Mouse (Mus musculus): ENCODE data around the gene Rab7.

The Rab7 gene

DNA sequence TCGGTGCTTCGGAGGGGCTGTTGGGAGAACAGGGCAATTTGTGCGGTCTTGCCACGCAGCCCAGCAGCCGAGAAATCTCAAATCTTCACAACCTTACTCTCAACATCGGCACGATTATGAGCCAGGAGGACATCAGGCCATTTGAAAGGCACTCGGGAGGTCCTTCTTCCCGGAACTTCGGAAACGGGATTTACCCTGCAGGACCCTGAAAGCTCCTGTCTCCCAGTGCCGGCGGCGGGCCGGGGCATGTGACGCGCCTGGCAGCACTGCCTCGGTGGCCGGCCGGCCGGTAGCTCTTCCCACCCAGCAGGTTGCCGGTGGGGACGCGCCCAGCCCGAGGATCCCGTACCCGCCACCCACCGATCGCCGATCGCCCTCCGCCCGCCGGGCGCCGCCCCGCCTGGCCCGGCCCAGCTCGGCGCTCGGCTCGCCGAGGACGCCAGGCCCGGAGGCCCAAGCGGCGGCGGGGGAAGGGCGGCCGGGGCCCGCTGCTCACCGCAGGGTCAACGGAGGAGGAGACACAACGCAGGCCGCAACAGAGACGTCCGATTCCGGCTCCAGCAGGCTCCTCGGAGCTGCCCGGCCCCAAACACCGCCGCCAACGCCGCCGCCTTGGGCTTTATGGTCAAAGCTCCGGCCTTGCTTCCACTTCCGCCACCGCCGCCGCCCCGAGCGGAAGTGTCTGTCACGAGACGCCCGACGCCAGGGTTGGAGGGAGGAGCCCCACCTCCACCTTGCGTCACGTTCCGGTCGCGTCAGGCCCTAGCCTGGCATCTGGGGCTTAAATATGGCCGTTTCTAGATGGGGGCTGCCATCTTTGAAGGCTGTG is at the start of gene Rab7:
Gene Rab7 (minus strand): TSS at position 694 of the 829 bp plus-strand sequence.
- peak; percentile 94 for DNase-seq (ENCODE audit: extremely low read depth, insufficient read length, low spot score)

DNA sequence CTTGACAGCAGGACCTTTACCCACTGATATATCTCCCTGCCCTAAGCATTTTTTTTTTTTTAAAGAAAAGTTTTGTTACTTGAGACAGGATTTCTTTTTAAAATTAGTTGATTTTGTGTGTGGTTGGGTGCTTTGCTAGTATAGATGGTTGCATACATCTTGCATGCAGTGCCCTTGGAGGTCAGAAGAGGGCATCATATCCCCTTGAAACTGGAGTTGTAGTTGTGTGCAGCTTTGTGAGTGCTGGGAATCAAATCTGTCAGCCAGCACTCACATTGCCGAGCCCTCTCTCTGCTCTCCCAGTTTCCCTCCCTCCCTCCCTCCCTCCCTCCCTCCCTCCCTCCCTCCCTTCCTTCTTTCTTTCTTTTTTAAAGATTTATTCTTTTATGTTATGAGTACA is 43.9 kb upstream of the Rab7 start:
- no peak for DNase-seq (ENCODE audit: extremely low read depth, insufficient read length, low spot score)

DNA sequence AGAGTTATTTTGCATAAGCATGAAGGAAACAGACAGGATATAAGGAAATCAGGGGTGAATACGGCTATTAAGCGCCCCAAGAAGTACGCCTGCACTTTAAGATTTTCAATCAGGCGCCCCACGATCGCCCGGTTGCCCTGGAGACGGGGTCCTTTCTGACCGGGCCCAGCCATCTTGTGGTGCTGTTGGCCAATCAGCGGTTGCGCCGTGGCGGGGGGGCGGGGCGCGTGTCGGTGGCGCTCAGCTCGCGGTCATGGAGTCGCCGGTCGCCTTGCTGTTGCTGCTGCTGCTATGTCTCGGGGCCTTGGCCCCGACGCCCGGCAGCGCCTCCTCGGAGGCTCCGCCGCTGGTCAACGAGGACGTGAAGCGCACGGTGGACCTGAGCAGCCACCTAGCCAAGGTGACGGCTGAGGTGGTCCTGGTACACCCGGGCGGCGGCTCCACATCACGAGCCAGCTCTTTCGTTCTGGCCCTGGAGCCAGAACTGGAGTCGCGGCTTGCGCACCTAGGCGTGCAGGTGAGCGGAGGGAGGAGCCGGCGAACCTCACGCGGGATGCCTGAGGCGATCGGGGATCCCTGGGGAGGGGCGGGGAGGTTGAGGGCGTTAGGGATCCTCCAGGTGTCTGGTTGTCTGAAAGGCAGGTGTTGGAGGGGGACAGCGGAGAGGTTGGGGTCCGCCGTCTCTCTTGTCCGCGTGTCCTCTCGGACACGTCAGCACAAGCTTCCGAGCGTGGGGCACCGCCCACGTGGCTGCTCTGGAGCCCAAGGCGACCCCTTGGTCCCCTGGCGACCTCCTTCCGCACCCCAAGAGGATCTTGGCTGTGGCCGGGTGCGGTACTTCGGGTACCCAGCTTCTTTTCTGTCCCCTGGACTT is 39.4 kb upstream of the Rab7 start, which contains the start of gene Rpn1:
Gene Rpn1 (plus strand): TSS at position 205 of the 874 bp plus-strand sequence.
- DNase-seq (ENCODE audit: extremely low read depth, insufficient read length, low spot score), result peak; percentile 95

DNA sequence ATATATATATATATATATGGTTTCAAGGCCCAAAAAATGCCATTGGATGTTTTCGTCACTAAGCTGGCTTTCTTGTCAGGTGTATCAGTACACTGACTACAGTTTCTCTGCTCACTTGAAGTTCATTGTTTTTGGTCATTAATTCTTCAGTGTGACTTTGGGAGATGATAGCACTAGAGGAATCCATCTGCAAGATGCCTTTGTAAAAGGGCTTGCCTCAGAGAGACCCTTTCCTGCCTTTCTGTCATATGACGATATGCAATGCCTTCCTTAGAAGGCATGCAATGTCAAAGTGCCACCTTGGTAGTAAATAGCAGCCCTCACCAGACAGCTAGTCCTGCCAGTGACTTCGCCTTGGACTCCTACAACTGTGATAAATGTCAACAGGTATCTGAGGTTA is 38.6 kb upstream of the Rab7 start:
- no peak for DNase-seq (ENCODE audit: extremely low read depth, insufficient read length, low spot score)

DNA sequence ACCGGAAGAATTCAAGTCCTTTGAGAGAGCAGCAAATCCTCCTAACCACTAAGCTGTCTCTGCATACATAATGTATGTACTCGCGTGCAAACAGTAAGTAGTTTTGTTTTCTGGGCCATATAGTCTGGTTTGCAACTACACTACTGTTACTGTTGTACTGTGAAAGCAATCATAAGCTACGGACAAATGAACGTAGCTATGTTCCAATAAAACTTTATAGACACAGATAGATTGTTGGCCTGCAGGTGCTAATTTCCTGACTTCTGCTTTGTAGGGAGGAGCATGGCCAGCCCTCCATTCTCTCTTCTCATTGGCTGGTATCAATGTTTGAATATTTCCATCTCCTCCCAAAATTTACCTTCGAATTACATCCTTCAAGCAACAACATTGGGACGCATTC is 38.0 kb upstream of the Rab7 start:
- DNase-seq (ENCODE audit: extremely low read depth, insufficient read length, low spot score), result no peak

DNA sequence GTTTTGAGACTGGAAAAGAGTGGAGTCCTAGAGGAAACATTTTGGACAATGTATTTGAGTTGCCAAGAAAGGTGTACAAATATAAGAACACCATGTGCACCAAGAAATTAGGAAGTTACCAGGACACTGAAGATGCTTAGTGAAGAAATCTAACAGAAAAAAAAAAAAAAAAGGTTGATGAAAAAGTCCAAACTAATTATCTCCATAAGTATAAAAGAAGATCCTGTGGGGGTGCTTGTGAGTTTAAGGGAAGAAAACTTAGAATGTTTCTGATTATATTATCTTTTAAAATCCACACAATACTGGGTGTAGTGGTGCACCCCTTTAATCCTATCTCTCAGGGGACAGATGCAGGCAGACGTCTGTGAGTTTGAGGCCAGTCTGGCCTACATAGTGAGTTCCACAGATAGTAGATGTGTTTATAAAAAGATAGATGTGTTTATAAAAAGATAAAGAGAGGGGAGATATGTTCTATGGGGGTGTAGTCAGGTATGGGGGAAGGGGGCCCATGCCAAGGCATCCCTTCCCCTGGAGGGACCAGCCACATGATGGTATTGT is 31.0 kb upstream of the Rab7 start:
- DNase-seq (ENCODE audit: extremely low read depth, insufficient read length, low spot score), result no peak

DNA sequence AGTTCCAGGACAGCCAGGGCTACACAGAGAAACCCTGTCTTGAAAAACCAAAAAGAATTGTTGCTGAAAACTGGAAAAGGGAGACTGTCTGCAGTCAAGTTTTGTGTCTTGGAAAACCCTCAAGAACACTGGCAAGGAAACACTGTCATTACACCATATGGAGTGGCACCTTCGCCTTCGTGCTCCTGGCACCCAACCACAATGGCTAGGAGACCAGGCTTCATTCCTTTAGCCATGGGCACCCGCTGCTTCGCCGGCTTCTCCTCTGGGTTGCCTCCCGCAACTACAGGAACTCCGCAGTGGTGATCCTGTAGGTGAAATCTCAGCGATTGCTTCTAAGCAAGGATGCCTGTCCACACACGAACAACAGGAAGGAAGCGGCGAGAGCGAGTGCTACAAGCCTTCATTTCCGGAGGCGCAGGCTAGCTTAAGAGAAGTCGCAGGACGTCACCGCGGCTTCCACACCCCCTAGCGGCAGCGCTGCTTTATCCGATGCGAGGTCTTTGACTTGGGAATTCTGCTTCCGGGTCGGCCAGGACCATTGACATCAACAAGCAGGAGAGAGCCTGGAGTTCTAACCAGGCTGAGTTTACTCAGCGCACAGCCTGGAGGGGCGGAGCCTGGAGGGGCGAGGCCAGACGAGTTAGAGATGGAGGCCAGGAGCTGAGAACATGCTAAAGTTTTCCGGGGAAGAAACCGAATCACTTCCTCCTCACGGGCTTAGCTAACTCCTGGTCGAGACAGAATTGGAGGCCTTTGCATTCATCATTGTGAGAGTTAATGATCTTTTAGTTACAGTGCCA is 29.9 kb upstream of the Rab7 start:
- peak; percentile 89 for DNase-seq (ENCODE audit: extremely low read depth, insufficient read length, low spot score)

DNA sequence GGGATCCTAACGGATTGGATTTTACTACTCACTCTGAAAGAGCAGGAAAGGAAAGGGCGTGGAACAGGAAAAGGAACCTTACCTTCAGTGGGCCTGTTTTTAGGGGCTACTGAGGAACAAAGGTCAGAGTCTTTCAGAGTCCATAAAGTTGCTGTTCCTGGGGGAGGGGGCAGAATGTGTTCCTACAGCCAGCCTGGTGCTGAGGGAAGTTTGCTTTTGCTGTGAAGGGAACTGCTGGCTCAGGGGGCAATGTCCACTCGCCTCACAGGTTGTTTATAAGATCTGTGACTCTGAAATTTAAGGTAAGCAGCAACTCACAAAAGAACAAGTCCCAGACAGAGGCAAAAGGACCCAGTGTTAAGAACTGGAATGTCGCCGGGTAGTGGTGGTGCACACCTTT is 26.1 kb upstream of the Rab7 start:
- no peak for DNase-seq (ENCODE audit: extremely low read depth, insufficient read length, low spot score)

DNA sequence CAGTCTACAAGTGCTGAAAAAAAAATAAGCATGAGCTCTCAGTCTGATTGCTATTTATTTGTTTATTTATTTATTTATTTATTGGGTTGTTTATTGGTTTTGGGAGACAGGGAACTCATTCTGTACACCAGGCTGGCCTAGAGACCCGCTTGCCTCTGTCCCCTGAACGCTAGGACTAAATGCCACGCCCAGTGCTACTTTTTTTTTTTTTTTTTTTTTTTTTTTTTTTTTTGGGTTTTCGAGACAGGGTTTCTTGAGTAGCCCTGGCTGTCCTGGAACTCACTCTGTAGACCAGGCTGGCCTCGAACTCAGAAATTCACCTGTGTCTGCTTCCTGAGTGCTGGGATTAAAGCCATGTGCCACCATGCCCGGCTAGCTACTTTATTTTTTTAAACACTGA is 25.4 kb upstream of the Rab7 start:
- no peak for DNase-seq (ENCODE audit: extremely low read depth, insufficient read length, low spot score)

DNA sequence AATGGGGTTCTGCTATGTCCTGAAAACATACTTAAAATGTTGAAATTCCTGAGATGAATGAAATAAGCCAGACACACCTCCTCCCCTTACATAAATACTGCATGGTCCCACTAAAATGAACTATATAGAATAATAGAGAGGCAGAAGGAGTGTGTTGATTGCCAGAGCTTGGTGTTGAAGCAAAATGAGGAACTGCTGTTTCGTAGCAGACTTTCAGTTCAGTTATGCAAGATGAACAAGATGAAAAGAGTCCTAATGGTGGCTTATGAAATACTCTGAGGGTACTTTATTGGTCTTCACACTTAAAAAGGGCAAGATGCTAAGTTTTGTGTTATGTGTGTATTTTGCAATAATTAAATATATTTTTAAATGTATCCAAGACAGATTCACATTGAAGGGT is 23.7 kb upstream of the Rab7 start:
- DNase-seq (ENCODE audit: extremely low read depth, insufficient read length, low spot score), result no peak

DNA sequence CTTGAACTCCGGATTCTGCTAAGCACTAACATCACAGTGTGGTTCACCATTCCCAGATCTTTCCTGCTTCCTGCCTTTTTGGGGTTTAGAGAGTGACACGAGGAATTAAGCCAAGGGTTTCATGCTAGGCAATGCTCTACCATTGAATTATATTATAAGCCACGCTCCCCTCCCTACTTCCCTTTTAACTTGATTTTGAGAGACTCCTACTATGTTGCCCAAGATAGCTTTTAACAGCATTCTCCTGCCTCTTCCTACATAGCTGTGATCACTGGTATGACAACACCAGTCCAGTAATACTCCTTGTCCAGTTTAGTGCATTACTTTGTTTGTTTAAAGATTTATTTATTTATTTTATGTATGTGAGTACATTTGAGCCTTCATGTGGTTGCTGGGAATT is 22.7 kb upstream of the Rab7 start:
- DNase-seq (ENCODE audit: extremely low read depth, insufficient read length, low spot score), result no peak

DNA sequence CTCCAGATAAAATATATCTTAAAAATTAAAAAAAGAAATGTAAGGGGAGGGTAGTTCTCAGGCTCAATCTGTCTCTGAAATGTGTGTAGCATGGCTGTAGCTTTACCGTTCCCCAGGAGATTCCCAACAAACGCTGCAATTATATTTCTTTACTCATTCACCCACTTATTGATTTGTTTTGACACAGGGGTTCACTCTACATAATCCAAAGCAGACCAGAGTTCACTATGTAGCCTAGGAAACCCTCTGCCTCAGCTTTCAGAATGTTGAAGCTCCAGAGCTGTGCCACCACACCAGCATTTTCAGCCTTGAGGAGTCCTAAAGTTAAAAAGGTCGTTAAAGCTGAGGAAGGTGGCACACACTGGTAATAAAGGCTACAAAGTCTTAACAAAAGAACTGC is 20.9 kb upstream of the Rab7 start:
- no peak for DNase-seq (ENCODE audit: extremely low read depth, insufficient read length, low spot score)

DNA sequence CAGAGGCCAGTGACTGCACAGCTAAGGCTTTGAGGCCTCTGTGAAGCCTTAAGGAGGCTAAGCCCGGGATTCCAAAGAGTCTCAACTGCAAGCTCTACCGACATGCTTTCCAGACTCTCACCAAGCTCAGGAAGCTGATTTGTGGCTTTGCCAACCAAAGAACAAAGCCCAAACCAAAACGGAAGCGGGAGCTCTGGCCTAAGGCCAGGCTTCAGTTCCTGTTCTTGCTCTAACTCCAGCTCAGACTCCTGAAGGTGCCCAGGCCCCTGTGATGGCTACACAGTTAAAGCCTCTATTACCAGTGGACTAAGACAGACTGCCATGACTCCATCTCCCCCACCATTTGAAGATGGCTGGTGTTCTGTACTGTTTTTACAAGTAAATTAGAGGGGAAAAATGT is 20.0 kb upstream of the Rab7 start:
- DNase-seq (ENCODE audit: extremely low read depth, insufficient read length, low spot score), result peak; percentile 20

DNA sequence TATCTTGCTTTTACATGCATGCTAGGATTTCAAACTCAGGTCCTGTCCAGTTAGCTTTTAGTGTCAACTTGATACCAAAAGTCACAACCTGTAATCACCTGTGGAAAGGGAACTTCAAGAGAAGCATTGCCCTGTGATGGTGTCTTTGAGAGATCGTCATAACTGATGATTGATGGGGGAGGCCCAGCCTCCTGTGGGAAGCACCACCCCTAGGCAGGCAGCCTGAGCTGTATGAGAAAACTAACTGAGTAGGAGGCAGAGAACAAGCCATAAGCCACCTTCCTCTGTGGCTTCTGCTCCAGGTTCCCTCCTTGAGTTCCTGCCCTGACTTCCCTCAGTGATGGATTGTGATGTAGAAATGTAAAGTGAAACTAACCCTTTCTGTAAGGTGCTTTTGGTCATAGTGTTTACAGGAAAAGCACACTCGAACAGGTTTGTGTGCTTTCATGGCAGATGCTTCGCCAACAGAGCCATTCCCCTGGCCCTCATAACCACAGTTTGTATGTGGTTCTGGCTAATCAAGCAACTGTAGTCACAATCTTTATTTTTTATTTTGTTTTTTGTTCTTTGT is 19.1 kb upstream of the Rab7 start:
- DNase-seq (ENCODE audit: extremely low read depth, insufficient read length, low spot score), result no peak

DNA sequence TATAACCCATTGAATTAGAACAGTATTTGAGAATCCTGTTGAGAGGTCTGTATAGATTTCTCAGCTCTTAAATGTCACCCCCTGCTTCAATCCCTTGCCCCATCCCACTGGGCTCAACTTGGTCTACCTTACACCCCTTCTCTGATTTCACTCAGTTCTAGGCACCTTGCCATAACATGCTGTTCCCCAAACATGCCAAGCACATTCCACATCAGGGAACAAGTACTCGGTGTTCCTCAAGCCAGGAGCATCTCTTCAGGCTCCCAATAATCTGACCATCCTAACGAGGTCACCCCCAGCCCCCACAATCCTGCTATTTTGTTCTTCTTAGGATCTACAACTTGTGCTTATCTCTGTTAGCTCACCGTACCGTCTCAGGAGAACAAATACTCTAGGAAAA is 17.3 kb upstream of the Rab7 start:
- DNase-seq (ENCODE audit: extremely low read depth, insufficient read length, low spot score), result no peak

DNA sequence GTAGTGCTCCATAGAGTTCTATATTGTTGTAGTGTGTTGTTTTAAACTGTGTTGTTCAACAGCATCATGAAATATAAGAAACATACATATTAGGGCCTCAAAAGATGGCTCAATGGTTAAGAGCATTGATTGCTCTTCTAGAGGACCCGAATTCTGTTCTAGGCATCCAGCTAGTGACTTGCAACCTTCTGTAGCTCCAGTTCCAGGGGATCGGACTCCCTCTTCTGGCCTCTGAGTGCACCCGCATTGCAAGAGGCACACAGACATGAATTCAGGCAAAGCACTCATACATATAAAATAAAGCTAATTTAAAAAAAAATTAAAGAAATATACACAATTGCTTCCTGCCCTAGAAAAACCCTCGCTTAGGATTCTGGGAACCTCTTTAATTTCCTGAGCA is 16.3 kb upstream of the Rab7 start:
- DNase-seq (ENCODE audit: extremely low read depth, insufficient read length, low spot score), result no peak

DNA sequence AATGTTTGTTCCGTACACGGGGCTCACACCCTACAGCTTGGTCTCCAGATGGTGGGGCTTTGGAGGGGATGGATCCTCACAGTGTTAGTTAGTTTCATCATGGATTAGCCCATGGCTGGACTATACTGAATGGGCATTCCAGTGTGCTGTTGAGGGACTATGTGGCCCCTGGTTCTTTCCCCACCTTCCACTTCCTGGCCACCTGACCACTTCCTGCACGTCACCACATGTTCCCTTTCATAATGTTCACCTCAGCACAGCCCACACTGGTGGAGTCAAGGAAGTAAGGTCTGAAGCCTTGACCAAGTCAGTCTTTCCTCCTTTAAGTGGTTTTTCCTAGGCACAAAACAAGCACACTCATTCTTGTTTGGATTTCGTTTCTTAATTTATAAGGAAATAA is 15.5 kb upstream of the Rab7 start:
- DNase-seq (ENCODE audit: extremely low read depth, insufficient read length, low spot score), result no peak

DNA sequence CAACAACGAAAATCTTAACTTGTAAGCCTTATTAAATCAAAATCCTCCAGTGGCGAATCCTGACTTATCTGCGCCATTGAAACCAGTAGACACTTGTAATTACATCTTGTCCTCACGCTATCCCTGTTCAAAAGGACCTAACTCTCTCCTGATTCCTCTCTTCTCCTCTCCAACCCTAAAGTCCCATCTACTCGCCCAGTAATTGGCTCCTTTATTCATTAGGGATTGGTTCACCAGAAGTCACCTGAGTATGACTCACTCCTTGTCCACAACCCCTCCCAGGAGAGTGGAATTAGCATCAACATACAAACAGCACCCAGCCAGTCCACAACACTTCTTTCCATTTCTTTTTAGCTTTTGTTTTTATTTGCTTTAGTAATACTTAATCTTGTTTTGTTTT is 14.8 kb upstream of the Rab7 start:
- DNase-seq (ENCODE audit: extremely low read depth, insufficient read length, low spot score), result no peak

DNA sequence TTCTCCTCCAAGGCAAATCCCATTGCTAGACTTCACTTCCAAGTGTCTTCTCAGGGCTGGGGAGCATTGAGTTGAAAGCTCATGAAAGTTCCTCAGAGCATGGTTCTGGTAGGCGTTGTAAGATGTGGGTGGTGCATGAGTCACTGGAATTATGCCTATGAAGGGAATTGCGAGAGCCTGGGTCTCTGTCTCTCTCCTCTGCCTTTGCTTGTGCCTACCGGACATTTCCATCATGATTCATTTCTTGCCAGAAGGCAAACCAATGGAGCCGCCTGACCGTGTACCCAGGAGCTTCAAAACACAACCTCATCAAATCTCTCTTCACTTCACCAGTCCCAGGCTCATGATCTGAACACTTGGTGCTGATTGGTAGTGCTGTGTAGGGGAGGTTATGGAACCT is 11.8 kb upstream of the Rab7 start:
- DNase-seq (ENCODE audit: extremely low read depth, insufficient read length, low spot score), result peak; percentile 46

DNA sequence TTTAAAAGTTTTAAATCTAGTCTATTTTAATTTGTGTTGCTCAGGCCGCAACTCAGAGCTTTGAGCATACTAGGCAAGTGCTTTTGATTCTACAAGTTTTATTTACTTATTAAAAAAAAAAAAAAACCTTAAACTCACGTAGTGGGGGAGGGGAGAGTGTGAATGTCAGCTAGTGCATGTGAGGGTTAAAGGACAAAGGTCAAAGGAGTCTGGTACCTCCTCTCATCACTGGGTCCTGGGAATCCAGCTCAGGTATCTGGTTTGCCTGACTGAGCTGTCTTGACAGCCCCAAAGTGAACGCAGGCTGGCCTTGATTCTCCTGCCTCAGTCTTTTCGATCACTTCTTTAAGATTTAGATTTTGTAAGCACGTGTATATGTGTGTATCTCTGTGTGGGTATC is 10.6 kb upstream of the Rab7 start:
- no peak for DNase-seq (ENCODE audit: extremely low read depth, insufficient read length, low spot score)
